Mouse (Mus musculus) olfactory bulb, adult 2 months (tissue): ENCODE results near the gene Nr1d2. TPM values are rescaled to one million over a fixed set of nuclear protein-coding genes. Genes with fewer than 3 reads are reported as not detected.
A peak's percentile ranks its signal among the peaks of the same experiment; 100 is the strongest.

Experiments used
- H3K27ac ChIP-seq: fragments of 200-500 bp; 2 replicates; pipeline ENCODE4 v1.5.1; 2012; ENCODE audit warnings: low read depth, low read length; ENCODE audit not compliant: insufficient read depth
- H3K4me1 ChIP-seq: fragments of 200-500 bp; 2 replicates; pipeline ENCODE4 v1.6.1; 2012; ENCODE audit warnings: low read length; ENCODE audit not compliant: control insufficient read depth, insufficient read depth
- H3K4me3 ChIP-seq: fragments of 200-500 bp; 2 replicates; pipeline ENCODE4 v1.5.1; 2012; ENCODE audit warnings: mild to moderate bottlenecking, low read depth, low read length, moderate library complexity; ENCODE audit not compliant: insufficient read depth
- CTCF ChIP-seq: fragments of 200-500 bp; IDR thresholded peaks from 2 replicates; pipeline ENCODE4 v1.5.1; 2012; ENCODE audit warnings: low read depth, mild to moderate bottlenecking, low read length, moderate library complexity; ENCODE audit not compliant: insufficient read depth
- POLR2A ChIP-seq: fragments of 200-500 bp; IDR thresholded peaks from 2 replicates; pipeline ENCODE4 v1.6.1; 2012; ENCODE audit warnings: mild to moderate bottlenecking, low read depth, low read length, moderate library complexity; ENCODE audit not compliant: insufficient read depth
- WGBS: fragments of 180-500 bp; shearing (Covaris S2); methylation state at CpG from one replicate; pipeline ENCODE4 v1.1.7; 2018; 5-methylcytosine and 5-hydroxymethylcytosine counted together
- polyA plus RNA-seq: library from polyadenylated mRNA; stranded (reverse); fragments of >200 nt; gene quantifications from 2 replicates; pipeline ENCODE4 v1.2.4, GENCODE M21; 2012; ENCODE audit warnings: low replicate concordance; ENCODE audit not compliant: missing spikeins, insufficient read depth, insufficient read length

Gene Nr1d2
- not detected in 2 replicates for polyA plus RNA-seq

GRCm38 (mm10) chr14:18238750-18239731, at the start of gene Nr1d2:
TSS of gene Nr1d2 (minus strand) at chr14:18239127.
- under 1% methylated on average over 66 of the region's 66 CpGs for WGBS
- H3K27ac ChIP-seq = peak within 1 kb of the TSS; percentile 100
- H3K4me1 ChIP-seq = peaks cover 7% of the 10 kb centered on the region; the same call in 1 of the 2 replicates
- TF ChIP-seq POLR2A = peak; percentile 73
- TF ChIP-seq CTCF = no peak
- peak within 1 kb of the TSS; percentile 88 for H3K4me3 ChIP-seq

- H3K4me3 ChIP-seq = no peak overlapping the region
- TF ChIP-seq CTCF = no peak
- TF ChIP-seq POLR2A = no peak
- 76% methylated on average over 2 of the region's 2 CpGs for WGBS
- H3K27ac ChIP-seq = no peak overlapping the region
- H3K4me1 ChIP-seq = peaks cover 3% of the 10 kb centered on the region
Measured at GRCm38 (mm10) chr14:18287391-18287790, 48.5 kb upstream of the Nr1d2 start.

GRCm38 (mm10) chr14:18286441-18286840, 47.5 kb upstream of the Nr1d2 start:
- TF ChIP-seq POLR2A (no peak), CTCF (no peak)
- WGBS = 97% methylated on average over 2 of the region's 2 CpGs
- Histone ChIP-seq H3K27ac (no peak overlapping the region), H3K4me1 (peaks cover 3% of the 10 kb centered on the region), H3K4me3 (no peak overlapping the region)

GRCm38 (mm10) chr14:18285476-18285875, 46.5 kb upstream of the Nr1d2 start:
- WGBS = 90% methylated on average over 3 of the region's 3 CpGs
- no peak for TF ChIP-seq CTCF
- no peak for TF ChIP-seq POLR2A
- Histone ChIP-seq H3K4me3 (no peak overlapping the region), H3K4me1 (no peaks in the 10 kb centered on the region), H3K27ac (no peak overlapping the region)

- TF ChIP-seq CTCF (no peak), POLR2A (no peak)
- Histone ChIP-seq H3K4me1 (peaks cover 3% of the 10 kb centered on the region; the same call in 1 of the 2 replicates), H3K4me3 (no peak overlapping the region), H3K27ac (no peak overlapping the region)
- 44% methylated on average over 2 of the region's 2 CpGs for WGBS
Measured at GRCm38 (mm10) chr14:18284581-18284980, 45.7 kb upstream of the Nr1d2 start.

GRCm38 (mm10) chr14:18280375-18280774, 41.4 kb upstream of the Nr1d2 start:
- WGBS = 64% methylated on average over 5 of the region's 5 CpGs
- Histone ChIP-seq H3K4me1 (peaks cover 3% of the 10 kb centered on the region; the same call in 1 of the 2 replicates), H3K27ac (no peak overlapping the region), H3K4me3 (no peak overlapping the region)
- TF ChIP-seq CTCF (no peak), POLR2A (no peak)

- 80% methylated on average over 1 of the region's 1 CpGs for WGBS
- Histone ChIP-seq H3K4me3 (no peak overlapping the region), H3K4me1 (no peaks in the 10 kb centered on the region), H3K27ac (no peak overlapping the region)
- TF ChIP-seq CTCF (no peak), POLR2A (no peak)
Measured at GRCm38 (mm10) chr14:18274526-18274925, 35.6 kb upstream of the Nr1d2 start.

- Histone ChIP-seq H3K27ac (no peak overlapping the region), H3K4me1 (no peaks in the 10 kb centered on the region), H3K4me3 (no peak overlapping the region)
- 2% methylated on average over 7 of the region's 7 CpGs for WGBS
- TF ChIP-seq CTCF (no peak), POLR2A (no peak)
Measured at GRCm38 (mm10) chr14:18271666-18272065, 32.7 kb upstream of the Nr1d2 start.
